ENCODE assay signal across 11 mouse cellular contexts in genomic region chr14:79156526-79157411, GRCm38 (mm10).
DNase-seq lines count a peak whose midpoint lies in the region; ATAC-seq and TF ChIP-seq lines count a peak whose summit lies in the region.
"Had no signal": no experiment of that assay in that cellular context is flagged by ENCODE, and none has a peak within 500 bp of the region (broad histone marks: within the 10 kb centered on the region; RNA-seq: fewer than 3 reads in every experiment).

No protein-coding gene starts in this region.

- H3K36me3 ChIP-seq in hindbrain, embryonic 12.5 days: no peaks in the 10 kb centered on the region
- H3K36me3 ChIP-seq in hindbrain, embryonic 10.5 days: peaks cover 4% of the 10 kb centered on the region; the same call in 1 of the 2 replicates
- no peaks in the 10 kb centered on the region for H3K36me3 ChIP-seq in stomach, embryonic 15.5 days
- H3K36me3 ChIP-seq in stomach, postnatal 0 days (ENCODE audit: control insufficient read depth, insufficient read depth, low read length): no peaks in the 10 kb centered on the region
- no peaks in the 10 kb centered on the region for H3K36me3 ChIP-seq in embryonic facial prominence, embryonic 12.5 days
- H3K36me3 ChIP-seq in stomach, embryonic 16.5 days (ENCODE audit: control insufficient read depth, insufficient read depth, low read length): no peaks in the 10 kb centered on the region

- H3K27ac ChIP-seq in hindbrain, embryonic 12.5 days: 0 out of 2 replicates have a peak overlapping the region, but pooled peaks have one; percentile 36
- H3K27ac ChIP-seq in hindbrain, embryonic 10.5 days: no peak overlapping the region
- peak overlapping the region; percentile 45 for H3K27ac ChIP-seq in stomach, embryonic 15.5 days
- no peak overlapping the region for H3K27ac ChIP-seq in stomach, postnatal 0 days (replicated peaks)
- H3K27ac ChIP-seq in embryonic facial prominence, embryonic 12.5 days: 0 out of 2 replicates have a peak overlapping the region, but pooled peaks have one; percentile 36
- H3K27ac ChIP-seq in stomach, embryonic 16.5 days (ENCODE audit: low read length): peak overlapping the region; percentile 61
- H3K27ac ChIP-seq: macrophage had no signal

- no peak overlapping the region for H3K9ac ChIP-seq in hindbrain, embryonic 12.5 days
- H3K9ac ChIP-seq in stomach, embryonic 15.5 days: no peak overlapping the region
- H3K9ac ChIP-seq in stomach, postnatal 0 days (ENCODE audit: low read length): no peak overlapping the region
- H3K9ac ChIP-seq in embryonic facial prominence, embryonic 12.5 days: no peak overlapping the region
- no peak overlapping the region for H3K9ac ChIP-seq in stomach, embryonic 16.5 days (ENCODE audit: low read length)

- H3K4me1 ChIP-seq in hindbrain, embryonic 12.5 days: peaks cover 10% of the 10 kb centered on the region; the same call in 1 of the 2 replicates
- H3K4me1 ChIP-seq in hindbrain, embryonic 10.5 days (replicated peaks): peaks cover 12% of the 10 kb centered on the region
- peaks cover 11% of the 10 kb centered on the region for H3K4me1 ChIP-seq in stomach, embryonic 15.5 days
- H3K4me1 ChIP-seq in stomach, postnatal 0 days (replicated peaks; ENCODE audit: control insufficient read depth, insufficient read depth): no peaks in the 10 kb centered on the region
- H3K4me1 ChIP-seq in embryonic facial prominence, embryonic 12.5 days: peaks cover 17% of the 10 kb centered on the region
- peaks cover 13% of the 10 kb centered on the region for H3K4me1 ChIP-seq in stomach, embryonic 16.5 days (ENCODE audit: control insufficient read depth, insufficient read depth, low read length)

- H3K27me3 ChIP-seq in hindbrain, embryonic 12.5 days: no peaks in the 10 kb centered on the region
- no peaks in the 10 kb centered on the region for H3K27me3 ChIP-seq in hindbrain, embryonic 10.5 days (ENCODE audit: insufficient read depth, poor library complexity, severe bottlenecking)
- no peaks in the 10 kb centered on the region for H3K27me3 ChIP-seq in stomach, embryonic 15.5 days (replicated peaks)
- no peaks in the 10 kb centered on the region for H3K27me3 ChIP-seq in stomach, postnatal 0 days (ENCODE audit: control insufficient read depth, insufficient read depth, low read length)
- H3K27me3 ChIP-seq in embryonic facial prominence, embryonic 12.5 days: no peaks in the 10 kb centered on the region
- no peaks in the 10 kb centered on the region for H3K27me3 ChIP-seq in stomach, embryonic 16.5 days (ENCODE audit: control insufficient read depth, insufficient read depth, low read length)

- no peaks in the 10 kb centered on the region for H3K9me3 ChIP-seq in hindbrain, embryonic 12.5 days (replicated peaks)
- no peaks in the 10 kb centered on the region for H3K9me3 ChIP-seq in hindbrain, embryonic 10.5 days
- no peaks in the 10 kb centered on the region for H3K9me3 ChIP-seq in stomach, embryonic 15.5 days
- no peaks in the 10 kb centered on the region for H3K9me3 ChIP-seq in stomach, postnatal 0 days (ENCODE audit: control insufficient read depth, low read length)
- H3K9me3 ChIP-seq in embryonic facial prominence, embryonic 12.5 days: no peaks in the 10 kb centered on the region
- H3K9me3 ChIP-seq in stomach, embryonic 16.5 days (replicated peaks; ENCODE audit: control insufficient read depth, low read length): no peaks in the 10 kb centered on the region

- no peak overlapping the region for H3K4me3 ChIP-seq in hindbrain, embryonic 12.5 days
- H3K4me3 ChIP-seq in hindbrain, embryonic 10.5 days: no peak overlapping the region
- H3K4me3 ChIP-seq in stomach, embryonic 15.5 days (replicated peaks): no peak overlapping the region
- no peak overlapping the region for H3K4me3 ChIP-seq in stomach, postnatal 0 days (ENCODE audit: low read depth, low read length)
- no peak overlapping the region for H3K4me3 ChIP-seq in embryonic facial prominence, embryonic 12.5 days
- H3K4me3 ChIP-seq in stomach, embryonic 16.5 days (replicated peaks; ENCODE audit: low read length): no peak overlapping the region
- H3K4me3 ChIP-seq: myocyte had no signal

- no peak for DNase-seq in hindbrain, embryonic 10.5 days (ENCODE audit: low spot score)
- DNase-seq in stomach, postnatal 0 days (ENCODE audit: low spot score): no peak
- DNase-seq in Muller cell, postnatal 12 days (ENCODE audit: inconsistent ontology term): no peak
- DNase-seq in embryo, embryonic 10 days (ENCODE audit: low spot score): no peak

- TF ChIP-seq EP300 in stomach, postnatal 0 days (optimal IDR thresholded peaks at IDR 0.05): no peak

- TF ChIP-seq CTCF in stomach, postnatal 0 days (IDR thresholded peaks at IDR 0.05; ENCODE audit: low read depth): no peak

- H3K4me2 ChIP-seq in hindbrain, embryonic 12.5 days (replicated peaks): no peak overlapping the region
- H3K4me2 ChIP-seq in stomach, embryonic 15.5 days: no peak overlapping the region
- no peak overlapping the region for H3K4me2 ChIP-seq in stomach, postnatal 0 days (replicated peaks; ENCODE audit: low read depth)
- no peak overlapping the region for H3K4me2 ChIP-seq in embryonic facial prominence, embryonic 12.5 days (replicated peaks)
- H3K4me2 ChIP-seq in stomach, embryonic 16.5 days (ENCODE audit: low read depth, low read length): no peak overlapping the region

- WGBS in hindbrain, embryonic 12.5 days: 76% methylated on average over 10 of the region's 10 CpGs
- WGBS in hindbrain, embryonic 10.5 days: 79% methylated on average over 10 of the region's 10 CpGs
- WGBS in stomach, embryonic 15.5 days: 57% methylated on average over 10 of the region's 10 CpGs
- 68% methylated on average over 10 of the region's 10 CpGs for whole genome bisulfite sequencing in stomach, postnatal 0 days
- 67% methylated on average over 10 of the region's 10 CpGs for WGBS in embryonic facial prominence, embryonic 12.5 days
- 58% methylated on average over 10 of the region's 10 CpGs for WGBS in stomach, embryonic 16.5 days

- no peak for ATAC-seq in hindbrain, embryonic 12.5 days (ENCODE audit: low FRiP score)
- no peak for ATAC-seq in stomach, embryonic 15.5 days (ENCODE audit: insufficient read depth, low FRiP score, low read depth)
- ATAC-seq in stomach, postnatal 0 days (ENCODE audit: low FRiP score, low TSS enrichment): no peak
- ATAC-seq in embryonic facial prominence, embryonic 12.5 days (ENCODE audit: insufficient number of reproducible peaks, insufficient read depth, low FRiP score, low TSS enrichment): no peak
- ATAC-seq in stomach, embryonic 16.5 days (ENCODE audit: insufficient read depth, low FRiP score): no peak
- ATAC-seq: activated CD4-positive, CD25-positive, alpha-beta regulatory T cell, adult 4 months had no signal

Comparison
In these comparisons a context has a peak if more than half of its experiments do, and no peak if none do; other contexts are left out.
1. H3K27ac ChIP-seq: peak in hindbrain, embryonic 12.5 days (single experiment), stomach, embryonic 15.5 days (single experiment), embryonic facial prominence, embryonic 12.5 days (single experiment) and stomach, embryonic 16.5 days (single experiment); none in hindbrain, embryonic 10.5 days (single experiment) and stomach, postnatal 0 days (single experiment).